Mouse (Mus musculus) midbrain, embryonic 13.5 days (tissue): ENCODE data around the gene BC035947. TPM values are rescaled to one million over a fixed set of nuclear protein-coding genes. Genes with fewer than 3 reads are reported as not detected.
"Not testable (repeated sequence)": the region's sequence is repeated elsewhere in the genome, so short reads cannot be mapped to it uniquely, and the experiment has no call there.

Source experiments
- ATAC-seq: fragments of 200-750 bp; cut with Nextera tagmentation; 2 replicates; pipeline ENCODE4 v1.8.0; 2017; ENCODE audit warnings: mild to moderate bottlenecking, moderate TSS enrichment, moderate library complexity
- H3K27ac ChIP-seq: fragments of 300-500 bp; sonication (generic); 2 replicates; pipeline ENCODE4 v1.5.1; 2015; ENCODE audit warnings: inconsistent platforms, mild to moderate bottlenecking, moderate library complexity
- H3K27me3 ChIP-seq: fragments of 300-500 bp; sonication (generic); 2 replicates; pipeline ENCODE4 v1.6.1; 2015; ENCODE audit warnings: mild to moderate bottlenecking, inconsistent platforms
- H3K36me3 ChIP-seq: fragments of 300-500 bp; sonication (generic); 2 replicates; pipeline ENCODE4 v1.6.1; 2015; ENCODE audit warnings: mild to moderate bottlenecking, inconsistent platforms
- H3K4me1 ChIP-seq: fragments of 300-500 bp; sonication (generic); replicated peaks from 2 replicates; pipeline ENCODE4 v1.6.1; 2015; ENCODE audit warnings: inconsistent platforms
- H3K4me2 ChIP-seq: fragments of 300-500 bp; sonication (generic); replicated peaks from 2 replicates; pipeline ENCODE4 v1.6.1; 2015; ENCODE audit warnings: moderate library complexity, mild to moderate bottlenecking, inconsistent platforms
- H3K4me3 ChIP-seq: fragments of 300-500 bp; sonication (generic); replicated peaks from 2 replicates; pipeline ENCODE4 v1.5.1; 2015; ENCODE audit warnings: mild to moderate bottlenecking, inconsistent platforms
- H3K9ac ChIP-seq: fragments of 300-500 bp; sonication (generic); replicated peaks from 2 replicates; pipeline ENCODE4 v1.6.1; 2015; ENCODE audit warnings: mild to moderate bottlenecking, inconsistent platforms
- H3K9me3 ChIP-seq: fragments of 300-500 bp; sonication (generic); 2 replicates; pipeline ENCODE4 v1.6.1; 2016; ENCODE audit warnings: mild to moderate bottlenecking, inconsistent platforms
- WGBS: fragments of 180-500 bp; shearing (Covaris S2); methylation state at CpG from one replicate; pipeline ENCODE4 v1.1.7; 2015; 5-methylcytosine and 5-hydroxymethylcytosine counted together
- polyA plus RNA-seq: library from polyadenylated mRNA; unstranded; fragments of >200 nt; fragmentation: Nextera tagmentation; extraction: Ambion mirVana; gene quantifications from 2 replicates; pipeline ENCODE4 v1.2.1, GENCODE M21; 2015

The BC035947 gene
- polyA plus RNA-seq, 1 experiment from 2014 or later, result 0.66 TPM

GRCm38 (mm10) chr1:78530500-78531215, 18.7 kb upstream of the BC035947 start:
- Histone ChIP-seq H3K9me3 (no peaks in the 10 kb centered on the region), H3K36me3 (no peaks in the 10 kb centered on the region), H3K4me1 (no peaks in the 10 kb centered on the region), H3K27ac (no peak overlapping the region), H3K4me3 (no peak overlapping the region), H3K27me3 (no peaks in the 10 kb centered on the region), H3K9ac (no peak overlapping the region), H3K4me2 (no peak overlapping the region)
- ATAC-seq, result no peak
- 83% methylated on average over 7 of the region's 7 CpGs for WGBS

- WGBS, result 95% methylated on average over 8 of the region's 8 CpGs
- Histone ChIP-seq H3K4me3 (no peak overlapping the region), H3K36me3 (no peaks in the 10 kb centered on the region), H3K27me3 (no peaks in the 10 kb centered on the region), H3K27ac (no peak overlapping the region), H3K4me2 (no peak overlapping the region), H3K4me1 (no peaks in the 10 kb centered on the region), H3K9ac (no peak overlapping the region), H3K9me3 (no peaks in the 10 kb centered on the region)
- no peak for ATAC-seq
Measured at GRCm38 (mm10) chr1:78529011-78529410, 17.1 kb upstream of the BC035947 start.

GRCm38 (mm10) chr1:78528356-78528755, 16.4 kb upstream of the BC035947 start:
- no peak for ATAC-seq
- WGBS, result 90% methylated on average over 3 of the region's 3 CpGs
- H3K4me2 ChIP-seq, result no peak overlapping the region
- no peak overlapping the region for H3K4me3 ChIP-seq
- H3K9me3 ChIP-seq, result no peaks in the 10 kb centered on the region
- H3K27ac ChIP-seq, result no peak overlapping the region
- H3K27me3 ChIP-seq, result no peaks in the 10 kb centered on the region
- no peak overlapping the region for H3K9ac ChIP-seq
- no peaks in the 10 kb centered on the region for H3K4me1 ChIP-seq
- H3K36me3 ChIP-seq, result no peaks in the 10 kb centered on the region

- ATAC-seq, result no peak
- Histone ChIP-seq H3K9me3 (no peaks in the 10 kb centered on the region), H3K27me3 (no peaks in the 10 kb centered on the region), H3K4me1 (no peaks in the 10 kb centered on the region), H3K4me3 (no peak overlapping the region), H3K9ac (no peak overlapping the region), H3K27ac (no peak overlapping the region), H3K36me3 (no peaks in the 10 kb centered on the region), H3K4me2 (no peak overlapping the region)
- WGBS, result 50% methylated on average over 23 of the region's 23 CpGs
Measured at GRCm38 (mm10) chr1:78525189-78525886, 13.4 kb upstream of the BC035947 start.

GRCm38 (mm10) chr1:78518907-78519306, 6.9 kb upstream of the BC035947 start:
- no peak overlapping the region for H3K27ac ChIP-seq
- ATAC-seq, result no peak
- 92% methylated on average over 7 of the region's 7 CpGs for WGBS

GRCm38 (mm10) chr1:78512756-78513155, 798 bp upstream of the BC035947 start:
- Histone ChIP-seq H3K27ac (no peak overlapping the region), H3K27me3 (0 out of 2 replicates have a peak, but pooled peaks cover 6% of the 10 kb centered on the region), H3K9ac (no peak overlapping the region), H3K4me3 (no peak overlapping the region), H3K4me2 (no peak overlapping the region), H3K9me3 (no peaks in the 10 kb centered on the region), H3K36me3 (no peaks in the 10 kb centered on the region), H3K4me1 (peaks cover 5% of the 10 kb centered on the region; the same call in 1 of the 2 replicates)
- ATAC-seq, result no peak
- WGBS, result 80% methylated on average over 8 of the region's 8 CpGs

More at GRCm38 (mm10) chr1:78518907-78519306, 6.9 kb upstream of the BC035947 start:
- Histone ChIP-seq H3K4me2 (no peak overlapping the region), H3K4me1 (no peaks in the 10 kb centered on the region), H3K9ac (no peak overlapping the region), H3K36me3 (no peaks in the 10 kb centered on the region), H3K9me3 (no peaks in the 10 kb centered on the region), H3K4me3 (no peak overlapping the region), H3K27me3 (no peaks in the 10 kb centered on the region)

GRCm38 (mm10) chr1:78510862-78511261, 1.1 kb downstream of the BC035947 start, which contains the start of gene Mogat1:
Gene Mogat1, plus strand, starts transcription at chr1:78510991.
- WGBS, result 73% methylated on average over 5 of the region's 5 CpGs
- no peaks in the 10 kb centered on the region for H3K9me3 ChIP-seq
- peak within 1 kb of the TSS; percentile 62 for H3K4me2 ChIP-seq
- ATAC-seq, result no peak
- peaks cover 5% of the 10 kb centered on the region; the same call in 1 of the 2 replicates for H3K4me1 ChIP-seq
- H3K27ac ChIP-seq, result no peak within 1 kb of the TSS
- peak within 1 kb of the TSS; percentile 61 for H3K9ac ChIP-seq
- H3K27me3 ChIP-seq, result 0 out of 2 replicates have a peak, but pooled peaks cover 6% of the 10 kb centered on the region
- H3K36me3 ChIP-seq, result no peaks in the 10 kb centered on the region
- peak within 1 kb of the TSS; percentile 37 for H3K4me3 ChIP-seq

GRCm38 (mm10) chr1:78507137-78507536, 4.8 kb downstream of the BC035947 start:
- Histone ChIP-seq H3K9me3 (no peaks in the 10 kb centered on the region), H3K4me3 (no peak overlapping the region), H3K4me2 (no peak overlapping the region), H3K36me3 (no peaks in the 10 kb centered on the region), H3K4me1 (peaks cover 5% of the 10 kb centered on the region; the same call in 1 of the 2 replicates), H3K27me3 (0 out of 2 replicates have a peak, but pooled peaks cover 6% of the 10 kb centered on the region), H3K27ac (no peak overlapping the region), H3K9ac (no peak overlapping the region)
- no peak for ATAC-seq
- WGBS, result 44% methylated on average over 1 of the region's 1 CpGs

- WGBS, result 91% methylated on average over 6 of the region's 6 CpGs
- Histone ChIP-seq H3K36me3 (no peaks in the 10 kb centered on the region), H3K4me3 (no peak overlapping the region), H3K9ac (no peak overlapping the region), H3K27me3 (no peaks in the 10 kb centered on the region), H3K4me2 (no peak overlapping the region), H3K9me3 (no peaks in the 10 kb centered on the region), H3K4me1 (no peaks in the 10 kb centered on the region), H3K27ac (no peak overlapping the region)
- ATAC-seq, result no peak
Measured at GRCm38 (mm10) chr1:78502527-78502926, 9.4 kb downstream of the BC035947 start.

- not testable (repeated sequence) for H3K36me3 ChIP-seq, H3K4me1 ChIP-seq, ATAC-seq, H3K27me3 ChIP-seq, H3K9ac ChIP-seq, H3K4me3 ChIP-seq, H3K9me3 ChIP-seq, H3K4me2 ChIP-seq, H3K27ac ChIP-seq
- 93% methylated on average over 12 of the region's 12 CpGs for WGBS
Measured at GRCm38 (mm10) chr1:78501856-78502255, 10.1 kb downstream of the BC035947 start.

GRCm38 (mm10) chr1:78501036-78501435, 10.9 kb downstream of the BC035947 start:
- Histone ChIP-seq H3K9ac (no peak overlapping the region), H3K27ac (no peak overlapping the region), H3K36me3 (no peaks in the 10 kb centered on the region), H3K4me1 (no peaks in the 10 kb centered on the region), H3K9me3 (no peaks in the 10 kb centered on the region), H3K4me2 (no peak overlapping the region), H3K4me3 (no peak overlapping the region), H3K27me3 (no peaks in the 10 kb centered on the region)
- no peak for ATAC-seq
- 92% methylated on average over 16 of the region's 16 CpGs for WGBS

- ATAC-seq, result no peak
- Histone ChIP-seq H3K9ac (no peak overlapping the region), H3K27me3 (no peaks in the 10 kb centered on the region), H3K4me1 (peaks cover 17% of the 10 kb centered on the region), H3K36me3 (no peaks in the 10 kb centered on the region), H3K4me3 (no peak overlapping the region), H3K9me3 (no peaks in the 10 kb centered on the region), H3K4me2 (no peak overlapping the region), H3K27ac (no peak overlapping the region)
- 92% methylated on average over 1 of the region's 1 CpGs for WGBS
Measured at GRCm38 (mm10) chr1:78490143-78490542, 21.8 kb downstream of the BC035947 start.
